Mouse (Mus musculus): ENCODE results near the gene Lats1. TPM values are rescaled to one million over a fixed set of nuclear protein-coding genes. Genes with fewer than 3 reads are reported as not detected.
"Not testable (repeated sequence)": the region's sequence is repeated elsewhere in the genome, so short reads cannot be mapped to it uniquely, and the experiment has no call there.

Gene Lats1
- polyA plus RNA-seq, 1 experiment: 13.8 TPM

GRCm38 (mm10) chr10:7725751-7726500 is 44.9 kb downstream of the Lats1 start, which contains the start of gene Katna1:
Gene Katna1 (plus strand): TSS chr10:7726000.
- H3K4me3 ChIP-seq (ENCODE audit: insufficient read depth, low read depth, low read length): peak within 1 kb of the TSS; percentile 93
- peak; percentile 96 for DNase-seq
- H3K4me1 ChIP-seq (ENCODE audit: control insufficient read depth, insufficient read depth, low read length): peaks cover 3% of the 10 kb centered on the region; the same call in 1 of the 2 replicates
- WGBS: under 1% methylated on average over 49 of the region's 49 CpGs
- TF ChIP-seq CTCF (conservative IDR thresholded peaks at IDR 0.05; ENCODE audit: insufficient read depth, insufficient read length, low read depth, low read length) (no peak), POLR2A (IDR thresholded peaks at IDR 0.05; ENCODE audit: low read depth, low read length) (no peak)
- peak within 1 kb of the TSS; percentile 70 for H3K27ac ChIP-seq (ENCODE audit: insufficient read depth, low read depth, low read length)
- no peaks in the 10 kb centered on the region for H3K27me3 ChIP-seq (replicated peaks; ENCODE audit: control insufficient read depth, insufficient read depth, low read length)
- H3K36me3 ChIP-seq (ENCODE audit: control insufficient read depth, insufficient read depth, low read length): no peaks in the 10 kb centered on the region

- TF ChIP-seq POLR2A (IDR thresholded peaks at IDR 0.05; ENCODE audit: low read depth, low read length): no peak
- no peak for TF ChIP-seq CTCF (conservative IDR thresholded peaks at IDR 0.05; ENCODE audit: insufficient read depth, insufficient read length, low read depth, low read length)
- WGBS: 0% methylated on average over 8 of the region's 8 CpGs
- H3K27me3 ChIP-seq (replicated peaks; ENCODE audit: control insufficient read depth, insufficient read depth, low read length): no peaks in the 10 kb centered on the region
- peaks cover 3% of the 10 kb centered on the region; the same call in 1 of the 2 replicates for H3K4me1 ChIP-seq (ENCODE audit: control insufficient read depth, insufficient read depth, low read length)
- DNase-seq: no peak
- no peaks in the 10 kb centered on the region for H3K36me3 ChIP-seq (ENCODE audit: control insufficient read depth, insufficient read depth, low read length)
- peak overlapping the region; percentile 93 for H3K4me3 ChIP-seq (ENCODE audit: insufficient read depth, low read depth, low read length)
- H3K27ac ChIP-seq (ENCODE audit: insufficient read depth, low read depth, low read length): no peak overlapping the region
Measured at GRCm38 (mm10) chr10:7726501-7726812, 45.4 kb downstream of the Lats1 start.

- Histone ChIP-seq H3K27ac (ENCODE audit: insufficient read depth, low read depth, low read length) (no peak overlapping the region), H3K4me1 (ENCODE audit: control insufficient read depth, insufficient read depth, low read length) (peaks cover 3% of the 10 kb centered on the region; the same call in 1 of the 2 replicates), H3K36me3 (ENCODE audit: control insufficient read depth, insufficient read depth, low read length) (no peaks in the 10 kb centered on the region), H3K4me3 (ENCODE audit: insufficient read depth, low read depth, low read length) (no peak overlapping the region), H3K27me3 (replicated peaks; ENCODE audit: control insufficient read depth, insufficient read depth, low read length) (no peaks in the 10 kb centered on the region)
- TF ChIP-seq POLR2A (IDR thresholded peaks at IDR 0.05; ENCODE audit: low read depth, low read length) (no peak), CTCF (conservative IDR thresholded peaks at IDR 0.05; ENCODE audit: insufficient read depth, insufficient read length, low read depth, low read length) (no peak)
- no peak for DNase-seq
- WGBS: 7% methylated on average over 3 of the region's 3 CpGs
Measured at GRCm38 (mm10) chr10:7727011-7727410, 46.0 kb downstream of the Lats1 start.

- no peak for DNase-seq
- peaks cover 3% of the 10 kb centered on the region; the same call in 1 of the 2 replicates for H3K4me1 ChIP-seq (ENCODE audit: control insufficient read depth, insufficient read depth, low read length)
- no peak overlapping the region for H3K4me3 ChIP-seq (ENCODE audit: insufficient read depth, low read depth, low read length)
- TF ChIP-seq CTCF (conservative IDR thresholded peaks at IDR 0.05; ENCODE audit: insufficient read depth, insufficient read length, low read depth, low read length) (no peak), POLR2A (IDR thresholded peaks at IDR 0.05; ENCODE audit: low read depth, low read length) (no peak)
- H3K36me3 ChIP-seq (ENCODE audit: control insufficient read depth, insufficient read depth, low read length): no peaks in the 10 kb centered on the region
- H3K27me3 ChIP-seq (replicated peaks; ENCODE audit: control insufficient read depth, insufficient read depth, low read length): no peaks in the 10 kb centered on the region
- no peak overlapping the region for H3K27ac ChIP-seq (ENCODE audit: insufficient read depth, low read depth, low read length)
Measured at GRCm38 (mm10) chr10:7731582-7731981, 50.6 kb downstream of the Lats1 start.

DNA sequence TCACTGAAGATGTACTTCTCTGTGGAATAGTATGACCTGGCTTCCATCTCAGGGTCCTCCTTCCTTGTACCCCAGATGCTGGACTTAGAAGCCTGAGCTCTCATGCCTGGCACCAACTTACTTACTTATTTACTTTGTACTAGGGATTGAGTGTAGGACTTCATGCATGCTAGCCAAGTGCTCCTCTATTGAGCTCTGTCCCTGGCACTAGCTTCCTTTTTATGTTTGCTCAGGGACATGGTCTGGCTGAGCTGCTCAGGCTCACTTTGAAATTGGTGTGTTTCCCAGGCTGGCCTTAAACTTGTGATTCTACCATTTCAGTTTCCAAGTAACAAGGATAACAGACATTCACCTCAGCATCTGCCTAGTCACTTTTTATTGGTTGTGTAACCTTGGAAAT is 56.1 kb downstream of the Lats1 start:
- TF ChIP-seq POLR2A (IDR thresholded peaks at IDR 0.05; ENCODE audit: low read depth, low read length): no peak
- TF ChIP-seq CTCF (conservative IDR thresholded peaks at IDR 0.05; ENCODE audit: insufficient read depth, insufficient read length, low read depth, low read length): no peak
- H3K36me3 ChIP-seq (ENCODE audit: control insufficient read depth, insufficient read depth, low read length): no peaks in the 10 kb centered on the region
- H3K4me1 ChIP-seq (ENCODE audit: control insufficient read depth, insufficient read depth, low read length): 0 out of 2 replicates have a peak, but pooled peaks cover 3% of the 10 kb centered on the region
- no peak overlapping the region for H3K27ac ChIP-seq (ENCODE audit: insufficient read depth, low read depth, low read length)
- no peak overlapping the region for H3K4me3 ChIP-seq (ENCODE audit: insufficient read depth, low read depth, low read length)
- peak; percentile 7 for DNase-seq
- H3K27me3 ChIP-seq (replicated peaks; ENCODE audit: control insufficient read depth, insufficient read depth, low read length): no peaks in the 10 kb centered on the region

- TF ChIP-seq POLR2A (IDR thresholded peaks at IDR 0.05; ENCODE audit: low read depth, low read length) (no peak), CTCF (conservative IDR thresholded peaks at IDR 0.05; ENCODE audit: insufficient read depth, insufficient read length, low read depth, low read length) (no peak)
- H3K4me3 ChIP-seq (ENCODE audit: insufficient read depth, low read depth, low read length): no peak overlapping the region
- H3K4me1 ChIP-seq (ENCODE audit: control insufficient read depth, insufficient read depth, low read length): 0 out of 2 replicates have a peak, but pooled peaks cover 3% of the 10 kb centered on the region
- no peak overlapping the region for H3K27ac ChIP-seq (ENCODE audit: insufficient read depth, low read depth, low read length)
- H3K27me3 ChIP-seq (replicated peaks; ENCODE audit: control insufficient read depth, insufficient read depth, low read length): no peaks in the 10 kb centered on the region
- H3K36me3 ChIP-seq (ENCODE audit: control insufficient read depth, insufficient read depth, low read length): no peaks in the 10 kb centered on the region; the same call in 1 of the 2 replicates
- 42% methylated on average over 3 of the region's 3 CpGs for WGBS
- no peak for DNase-seq
Measured at GRCm38 (mm10) chr10:7737914-7738313, 56.9 kb downstream of the Lats1 start.

DNA sequence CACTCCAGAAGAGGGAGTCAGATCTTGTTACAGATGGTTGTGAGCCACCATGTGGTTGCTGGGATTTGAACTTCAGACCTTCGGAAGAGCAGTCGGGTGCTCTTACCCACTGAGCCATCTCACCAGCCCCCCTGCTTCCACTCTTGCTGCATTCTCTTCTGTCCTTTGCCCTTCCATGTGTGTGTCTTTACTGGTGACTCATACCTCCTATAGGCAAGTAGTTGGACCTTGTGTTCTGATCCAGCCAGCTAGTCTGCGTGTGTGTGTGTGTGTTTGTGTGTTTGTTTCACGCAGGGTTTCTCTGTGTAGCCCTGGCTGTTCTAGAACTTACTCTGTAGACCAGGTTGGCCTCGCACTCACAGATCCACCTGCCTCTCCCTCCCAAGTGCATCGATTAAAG is 64.5 kb downstream of the Lats1 start:
- not testable (repeated sequence) for H3K4me3 ChIP-seq (ENCODE audit: insufficient read depth, low read depth, low read length); H3K36me3 ChIP-seq (ENCODE audit: control insufficient read depth, insufficient read depth, low read length); H3K27ac ChIP-seq (ENCODE audit: insufficient read depth, low read depth, low read length); DNase-seq; H3K4me1 ChIP-seq (ENCODE audit: control insufficient read depth, insufficient read depth, low read length); H3K27me3 ChIP-seq (replicated peaks; ENCODE audit: control insufficient read depth, insufficient read depth, low read length)
- 92% methylated on average over 6 of the region's 6 CpGs for WGBS
